Mouse (Mus musculus) hindbrain, embryonic 16.5 days (tissue): ENCODE results near the gene Ctrc. TPM values are rescaled to one million over a fixed set of nuclear protein-coding genes. Genes with fewer than 3 reads are reported as not detected.

Experiments used
- ATAC-seq: fragments of 200-750 bp; cut with Nextera tagmentation; 2 replicates; pipeline ENCODE4 v1.8.0; 2017; ENCODE audit warnings: moderate TSS enrichment, moderate library complexity
- H3K27ac ChIP-seq: fragments of 300-500 bp; sonication (generic); 2 replicates; pipeline ENCODE4 v1.5.1; 2014; ENCODE audit warnings: low read depth, mild to moderate bottlenecking, control low read depth, low read length, moderate library complexity
- H3K27me3 ChIP-seq: fragments of 300-500 bp; sonication (generic); replicated peaks from 2 replicates; pipeline ENCODE4 v1.6.1; 2014; ENCODE audit warnings: low read length; ENCODE audit not compliant: control insufficient read depth, insufficient read depth
- H3K36me3 ChIP-seq: fragments of 300-500 bp; sonication (generic); 2 replicates; pipeline ENCODE4 v1.6.1; 2014; ENCODE audit warnings: mild to moderate bottlenecking, low read length, moderate library complexity, mixed read lengths; ENCODE audit not compliant: control insufficient read depth, insufficient read depth
- H3K4me1 ChIP-seq: fragments of 300-500 bp; sonication (generic); 2 replicates; pipeline ENCODE4 v1.6.1; 2014; ENCODE audit warnings: low read depth, low read length; ENCODE audit not compliant: control insufficient read depth, insufficient read depth
- H3K4me2 ChIP-seq: fragments of 300-500 bp; sonication (generic); 2 replicates; pipeline ENCODE4 v1.6.1; 2014; ENCODE audit warnings: mild to moderate bottlenecking, low read length, control low read depth, moderate library complexity
- H3K4me3 ChIP-seq: fragments of 300-500 bp; sonication (generic); 2 replicates; pipeline ENCODE4 v1.5.1; 2014; ENCODE audit warnings: mild to moderate bottlenecking, low read length, control low read depth, moderate library complexity
- H3K9ac ChIP-seq: fragments of 300-500 bp; sonication (generic); 2 replicates; pipeline ENCODE4 v1.6.1; 2014; ENCODE audit warnings: low read depth, mild to moderate bottlenecking, control low read depth, low read length, moderate library complexity
- H3K9me3 ChIP-seq: fragments of 300-500 bp; sonication (generic); 2 replicates; pipeline ENCODE4 v1.6.1; 2014; ENCODE audit warnings: mild to moderate bottlenecking, low read length, moderate library complexity; ENCODE audit not compliant: control insufficient read depth
- WGBS: fragments of 180-500 bp; shearing (Covaris S2); extraction: QIAGEN DNeasy Blood & Tissue Kit; methylation state at CpG from one replicate; pipeline ENCODE4 v1.1.7; 2014; 5-methylcytosine and 5-hydroxymethylcytosine counted together
- polyA plus RNA-seq: library from polyadenylated mRNA; unstranded; fragments of >200 nt; fragmentation: Nextera tagmentation; extraction: Ambion mirVana; gene quantifications from 2 replicates; pipeline ENCODE4 v1.2.1, GENCODE M21; 2015

Ctrc gene
- polyA plus RNA-seq, 1 experiment from 2014 or later: not detected

DNA sequence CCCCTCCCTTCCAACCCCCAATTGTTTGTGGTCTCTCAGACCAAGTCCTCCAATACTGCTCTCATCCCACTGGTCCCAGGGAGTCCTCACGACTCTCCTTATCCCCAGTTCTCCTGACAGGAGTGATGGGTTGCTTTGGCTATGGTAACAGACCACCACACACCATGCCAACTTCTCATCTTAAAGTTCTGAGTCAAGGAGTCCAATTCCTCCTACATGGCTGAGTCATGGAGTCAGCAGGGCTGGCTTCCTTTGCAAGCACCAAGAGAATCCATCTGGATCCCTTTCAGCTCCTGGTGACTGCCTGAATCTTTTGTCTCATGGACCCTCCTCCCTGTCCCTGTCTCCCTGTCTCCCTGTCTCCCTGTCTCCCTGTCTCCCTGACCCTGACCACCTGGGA is 12.2 kb downstream of the Ctrc start:
- 41% methylated on average over 1 of the region's 1 CpGs for WGBS
- Histone ChIP-seq H3K27me3 (no peaks in the 10 kb centered on the region), H3K4me2 (no peak overlapping the region), H3K9me3 (no peaks in the 10 kb centered on the region), H3K9ac (no peak overlapping the region), H3K27ac (no peak overlapping the region), H3K36me3 (no peaks in the 10 kb centered on the region), H3K4me1 (no peaks in the 10 kb centered on the region), H3K4me3 (no peak overlapping the region)
- no peak for ATAC-seq

DNA sequence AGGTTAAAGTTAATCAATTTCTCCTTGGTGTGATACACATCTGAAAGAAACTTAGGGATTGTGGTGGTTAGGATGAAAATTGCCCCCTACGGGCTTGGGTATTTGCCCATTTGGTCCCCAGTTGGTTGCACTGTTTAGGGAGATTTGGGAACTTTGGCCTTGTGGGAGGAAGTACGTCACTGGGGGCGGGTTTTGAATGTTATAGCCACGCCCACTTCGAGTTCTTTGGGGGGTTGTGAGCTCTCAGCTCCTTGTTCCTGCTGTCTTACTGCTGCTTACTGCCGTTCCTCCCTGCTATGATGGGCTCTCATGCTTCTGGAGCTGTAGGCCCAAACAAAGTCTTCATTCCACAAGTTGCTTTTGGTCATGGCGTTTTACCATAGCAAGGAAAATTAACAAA is 14.8 kb downstream of the Ctrc start:
- no peaks in the 10 kb centered on the region for H3K27me3 ChIP-seq
- 80% methylated on average over 7 of the region's 7 CpGs for WGBS

DNA sequence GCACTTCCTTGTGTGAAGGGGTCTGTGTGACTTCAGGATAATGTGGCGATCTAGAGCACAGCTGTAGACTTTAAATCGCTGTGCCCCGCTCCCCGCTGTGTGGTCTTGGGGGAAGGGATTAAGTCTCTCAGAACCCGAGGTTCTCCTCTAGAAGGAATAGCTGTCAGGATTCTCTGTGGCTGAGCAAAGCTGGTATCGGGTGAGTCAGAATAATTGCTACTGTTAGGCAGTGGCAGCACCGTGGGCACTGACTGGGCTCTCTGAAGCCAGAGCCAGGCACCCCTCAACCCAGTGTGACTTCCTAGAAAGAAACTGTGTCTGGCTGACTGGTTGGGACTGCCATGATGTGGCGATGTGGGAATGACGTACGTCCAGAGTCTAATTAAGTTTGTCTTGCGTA is 15.8 kb downstream of the Ctrc start:
- no peaks in the 10 kb centered on the region for H3K27me3 ChIP-seq
- no peaks in the 10 kb centered on the region for H3K36me3 ChIP-seq
- H3K4me2 ChIP-seq: no peak overlapping the region
- no peaks in the 10 kb centered on the region for H3K9me3 ChIP-seq
- 57% methylated on average over 11 of the region's 11 CpGs for WGBS
- ATAC-seq: no peak
- no peaks in the 10 kb centered on the region for H3K4me1 ChIP-seq
- no peak overlapping the region for H3K4me3 ChIP-seq
- H3K27ac ChIP-seq: no peak overlapping the region
- no peak overlapping the region; the same call in 1 of the 2 replicates for H3K9ac ChIP-seq

More for the DNA sequence above, 14.8 kb downstream of the Ctrc start:
- Histone ChIP-seq H3K4me2 (no peak overlapping the region), H3K9ac (no peak overlapping the region), H3K27ac (no peak overlapping the region), H3K36me3 (no peaks in the 10 kb centered on the region), H3K4me3 (no peak overlapping the region), H3K9me3 (no peaks in the 10 kb centered on the region), H3K4me1 (no peaks in the 10 kb centered on the region)
- no peak for ATAC-seq

DNA sequence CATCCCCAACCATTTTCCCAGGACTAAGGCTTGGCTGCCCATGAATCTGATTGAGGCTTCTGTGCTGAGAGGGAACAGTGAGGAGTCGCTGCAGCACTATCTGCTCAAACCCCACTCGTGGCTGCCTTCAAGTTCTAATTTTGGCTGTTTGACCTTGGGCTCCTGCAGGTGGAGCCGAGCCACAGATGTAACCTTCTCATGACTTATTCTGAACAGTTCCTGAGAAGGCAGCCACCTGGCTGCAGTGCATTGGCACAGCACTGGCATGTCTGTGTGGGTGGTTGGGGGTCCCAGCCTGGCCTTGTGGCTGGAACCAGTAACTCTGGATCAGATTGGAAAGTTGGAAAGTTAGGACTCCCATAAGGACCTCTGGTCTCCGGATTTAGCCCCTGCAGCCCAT is 18.0 kb downstream of the Ctrc start:
- Histone ChIP-seq H3K27me3 (no peaks in the 10 kb centered on the region), H3K4me1 (no peaks in the 10 kb centered on the region), H3K9ac (no peak overlapping the region), H3K9me3 (no peaks in the 10 kb centered on the region), H3K27ac (no peak overlapping the region), H3K4me3 (no peak overlapping the region), H3K4me2 (no peak overlapping the region), H3K36me3 (no peaks in the 10 kb centered on the region)
- no peak for ATAC-seq
- 76% methylated on average over 4 of the region's 4 CpGs for WGBS

DNA sequence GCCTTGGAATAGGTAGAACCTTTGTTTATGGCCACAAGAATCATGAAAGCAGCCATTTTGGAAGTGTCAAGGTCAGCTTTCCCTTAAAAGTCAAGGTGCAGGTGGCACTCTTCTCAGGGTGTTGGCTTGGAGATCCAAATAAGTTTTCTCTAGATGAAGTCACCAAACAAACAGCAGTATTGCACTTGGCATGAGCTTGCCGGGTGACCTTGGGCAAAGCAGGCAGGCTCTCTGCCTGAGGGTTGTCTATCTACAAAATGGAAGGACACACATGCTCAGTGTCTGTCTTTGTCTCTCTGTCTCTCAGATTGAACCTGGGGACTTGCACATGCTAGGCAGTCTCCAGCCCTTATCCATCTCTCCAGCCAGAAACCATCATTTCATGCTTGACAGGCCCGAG is 18.8 kb downstream of the Ctrc start:
- ATAC-seq: no peak
- H3K27ac ChIP-seq: no peak overlapping the region
- no peaks in the 10 kb centered on the region for H3K9me3 ChIP-seq
- no peak overlapping the region for H3K9ac ChIP-seq
- H3K27me3 ChIP-seq: no peaks in the 10 kb centered on the region
- no peaks in the 10 kb centered on the region for H3K36me3 ChIP-seq
- no peaks in the 10 kb centered on the region for H3K4me1 ChIP-seq
- 98% methylated on average over 2 of the region's 2 CpGs for WGBS
- H3K4me3 ChIP-seq: no peak overlapping the region
- no peak overlapping the region for H3K4me2 ChIP-seq

DNA sequence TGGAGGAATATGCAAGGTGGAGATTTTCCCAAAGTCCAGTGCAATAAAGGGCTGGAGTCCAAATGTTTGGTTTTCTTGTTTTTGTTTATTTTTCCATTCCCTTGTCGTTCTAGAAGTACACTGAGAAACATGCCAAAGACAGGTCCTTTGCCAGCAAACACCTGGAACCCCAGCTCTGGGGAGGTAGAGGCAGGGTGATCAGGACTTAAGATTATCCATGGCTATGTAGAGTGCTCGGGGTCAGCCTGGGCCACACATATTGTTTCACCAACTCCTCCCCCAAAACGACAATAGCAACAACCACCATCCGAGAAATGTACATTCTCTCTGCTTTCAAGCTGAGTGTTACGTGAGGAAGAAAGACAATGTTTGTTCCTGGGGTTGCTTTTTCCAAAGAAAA is 20.1 kb downstream of the Ctrc start, which contains the start of gene Cela2a:
Gene Cela2a (minus strand): TSS at position 101 of the 400 bp plus-strand sequence.
- H3K4me3 ChIP-seq: no peak within 1 kb of the TSS
- H3K9ac ChIP-seq: no peak within 1 kb of the TSS
- no peaks in the 10 kb centered on the region for H3K4me1 ChIP-seq
- H3K27me3 ChIP-seq: no peaks in the 10 kb centered on the region
- H3K27ac ChIP-seq: no peak within 1 kb of the TSS
- no peak within 1 kb of the TSS for H3K4me2 ChIP-seq
- H3K36me3 ChIP-seq: no peaks in the 10 kb centered on the region
- ATAC-seq: no peak
- H3K9me3 ChIP-seq: no peaks in the 10 kb centered on the region
- 50% methylated on average over 5 of the region's 5 CpGs for WGBS

DNA sequence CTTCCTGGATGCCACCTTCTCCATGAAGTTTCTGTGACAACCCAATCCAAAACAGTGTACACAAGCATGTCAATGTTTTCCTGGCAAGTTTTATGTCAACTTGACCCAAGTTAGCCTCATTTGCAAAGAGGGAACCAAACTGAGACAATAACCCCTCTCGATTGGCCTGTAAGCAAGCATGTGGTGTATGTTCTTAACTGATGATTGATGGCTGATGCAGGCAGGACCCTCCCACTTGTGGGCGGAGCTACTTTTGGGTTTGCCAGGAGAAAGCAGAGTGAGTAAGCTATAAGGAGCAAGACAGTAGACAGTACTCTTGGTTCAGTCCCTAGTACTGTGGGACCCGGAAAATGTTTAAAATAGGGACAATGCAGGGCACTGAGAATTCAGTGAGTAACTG is 23.2 kb downstream of the Ctrc start:
- Histone ChIP-seq H3K9ac (no peak overlapping the region), H3K4me2 (no peak overlapping the region), H3K9me3 (no peaks in the 10 kb centered on the region), H3K27me3 (no peaks in the 10 kb centered on the region), H3K27ac (no peak overlapping the region), H3K4me1 (no peaks in the 10 kb centered on the region), H3K36me3 (no peaks in the 10 kb centered on the region), H3K4me3 (no peak overlapping the region)
- 61% methylated on average over 3 of the region's 3 CpGs for WGBS
- no peak for ATAC-seq

DNA sequence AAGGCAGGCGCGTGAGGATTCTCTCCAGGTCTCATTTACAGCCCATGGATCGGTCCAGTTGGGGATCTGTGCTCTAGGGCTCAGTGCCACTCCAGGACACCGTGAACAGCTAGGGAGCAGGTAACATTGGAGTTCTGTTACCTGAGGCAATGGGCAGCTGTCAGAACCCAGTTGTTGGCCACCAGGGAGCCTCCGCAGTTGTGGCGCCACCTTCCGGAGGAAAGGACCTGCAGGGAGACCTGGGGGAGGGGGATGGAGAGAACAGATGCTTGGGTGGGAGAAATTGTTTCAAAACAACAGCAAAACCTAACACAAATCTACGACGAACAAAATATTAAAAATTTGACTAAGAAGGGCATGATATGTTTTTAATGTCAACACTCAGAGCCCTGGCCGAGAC is 24.1 kb downstream of the Ctrc start:
- H3K36me3 ChIP-seq: no peaks in the 10 kb centered on the region
- no peaks in the 10 kb centered on the region for H3K4me1 ChIP-seq
- H3K9me3 ChIP-seq: no peaks in the 10 kb centered on the region
- ATAC-seq: no peak
- WGBS: 78% methylated on average over 10 of the region's 10 CpGs
- H3K4me3 ChIP-seq: no peak overlapping the region
- no peaks in the 10 kb centered on the region for H3K27me3 ChIP-seq
- H3K4me2 ChIP-seq: no peak overlapping the region
- H3K9ac ChIP-seq: no peak overlapping the region
- no peak overlapping the region for H3K27ac ChIP-seq

DNA sequence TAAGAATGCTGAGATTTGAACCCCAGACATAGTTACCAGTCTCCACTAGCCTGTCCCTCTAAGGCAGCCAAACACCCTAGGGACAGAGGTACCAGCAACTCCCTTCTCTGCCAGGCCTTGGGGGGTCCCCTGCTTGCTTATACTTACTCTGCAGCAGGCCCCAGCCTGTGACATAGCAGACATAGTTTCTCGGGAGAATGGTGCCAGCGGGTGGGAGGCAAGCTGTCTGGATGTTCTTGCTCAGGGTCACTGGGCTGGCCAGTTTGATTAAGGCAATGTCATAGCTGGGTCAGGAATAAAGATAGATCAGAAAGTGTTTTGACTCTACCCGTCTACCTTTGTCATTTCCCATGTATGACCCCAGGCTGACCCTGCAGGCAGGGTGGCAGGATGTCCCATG is 25.0 kb downstream of the Ctrc start:
- Histone ChIP-seq H3K9ac (no peak overlapping the region), H3K36me3 (no peaks in the 10 kb centered on the region), H3K9me3 (no peaks in the 10 kb centered on the region), H3K4me2 (no peak overlapping the region), H3K4me3 (no peak overlapping the region), H3K27me3 (no peaks in the 10 kb centered on the region), H3K27ac (no peak overlapping the region), H3K4me1 (no peaks in the 10 kb centered on the region)
- ATAC-seq: no peak
- WGBS: 74% methylated on average over 3 of the region's 3 CpGs

DNA sequence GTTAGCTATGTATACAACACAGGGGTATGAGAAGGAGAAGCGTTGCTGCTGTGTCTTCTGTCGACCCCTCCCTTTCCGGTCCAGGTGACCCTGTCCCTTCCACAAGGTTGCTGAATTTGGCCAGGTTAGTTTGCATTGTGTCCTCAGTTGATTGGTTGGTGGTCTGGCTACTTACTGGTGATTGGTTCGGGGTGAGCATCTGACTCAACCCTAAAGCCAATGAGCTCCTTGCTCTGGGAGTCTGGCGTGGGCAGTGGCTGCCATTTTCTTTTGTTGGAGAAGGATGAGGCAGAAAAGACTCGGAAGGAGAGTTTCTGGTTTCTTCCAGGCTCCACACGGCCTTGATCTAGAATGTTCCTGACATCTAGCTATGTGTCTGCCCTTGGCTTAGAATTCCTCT is 26.8 kb downstream of the Ctrc start:
- H3K9me3 ChIP-seq: no peaks in the 10 kb centered on the region
- H3K9ac ChIP-seq: no peak overlapping the region
- WGBS: 88% methylated on average over 7 of the region's 7 CpGs
- H3K36me3 ChIP-seq: no peaks in the 10 kb centered on the region; the same call in 1 of the 2 replicates
- H3K27ac ChIP-seq: no peak overlapping the region
- no peak for ATAC-seq
- no peak overlapping the region for H3K4me3 ChIP-seq
- H3K27me3 ChIP-seq: no peaks in the 10 kb centered on the region
- no peaks in the 10 kb centered on the region for H3K4me1 ChIP-seq
- H3K4me2 ChIP-seq: no peak overlapping the region
